Mouse (Mus musculus) liver, embryonic 11.5 days (tissue): Measurements from ENCODE around the gene Cacng1. TPM values are rescaled to one million over a fixed set of nuclear protein-coding genes. Genes with fewer than 3 reads are reported as not detected.

Experiments used
- ATAC-seq: fragments of 200-750 bp; cut with Nextera tagmentation; replicated peaks from 2 replicates; pipeline ENCODE4 v1.8.0; 2017; ENCODE audit warnings: moderate number of reproducible peaks, mild to moderate bottlenecking, moderate TSS enrichment, moderate library complexity; ENCODE audit not compliant: low FRiP score
- DNase-seq: peaks from one replicate; pipeline ENCODE4 v3.0.0-alpha.2; 2017; ENCODE audit warnings: low spot score
- H3K27ac ChIP-seq: fragments of 300-500 bp; sonication (generic); 2 replicates; pipeline ENCODE4 v1.5.1; 2014; ENCODE audit warnings: mild to moderate bottlenecking, low read depth, low read length, control low read depth
- H3K27me3 ChIP-seq: fragments of 300-500 bp; sonication (generic); replicated peaks from 2 replicates; pipeline ENCODE4 v1.6.1; 2014; ENCODE audit warnings: low read length, mixed read lengths; ENCODE audit not compliant: control insufficient read depth, insufficient read depth
- H3K36me3 ChIP-seq: fragments of 300-500 bp; sonication (generic); 2 replicates; pipeline ENCODE4 v1.6.1; 2014; ENCODE audit warnings: mild to moderate bottlenecking, low read length, moderate library complexity, mixed read lengths; ENCODE audit not compliant: control insufficient read depth, insufficient read depth
- H3K4me1 ChIP-seq: fragments of 300-500 bp; sonication (generic); replicated peaks from 2 replicates; pipeline ENCODE4 v1.6.1; 2014; ENCODE audit warnings: low read length, mixed read lengths; ENCODE audit not compliant: control insufficient read depth, insufficient read depth
- H3K4me2 ChIP-seq: fragments of 300-500 bp; sonication (generic); 2 replicates; pipeline ENCODE4 v1.6.1; 2014; ENCODE audit warnings: mild to moderate bottlenecking, control low read depth, moderate library complexity
- H3K4me3 ChIP-seq: fragments of 300-500 bp; sonication (generic); 2 replicates; pipeline ENCODE4 v1.5.1; 2014; ENCODE audit warnings: low read depth, low read length, control low read depth
- H3K9ac ChIP-seq: fragments of 300-500 bp; sonication (generic); 2 replicates; pipeline ENCODE4 v1.6.1; 2014; ENCODE audit warnings: low read depth, low read length, control low read depth
- H3K9me3 ChIP-seq: fragments of 300-500 bp; sonication (generic); 2 replicates; pipeline ENCODE4 v1.6.1; 2016; ENCODE audit warnings: low read length, inconsistent platforms, mixed read lengths; ENCODE audit not compliant: control insufficient read depth
- WGBS: fragments of 180-500 bp; shearing (Covaris S2); extraction: QIAGEN DNeasy Blood & Tissue Kit; methylation state at CpG from one replicate; pipeline ENCODE4 v1.1.7; 2014; 5-methylcytosine and 5-hydroxymethylcytosine counted together
- polyA plus RNA-seq: library from polyadenylated mRNA; unstranded; fragments of >200 nt; fragmentation: Nextera tagmentation; extraction: Ambion mirVana; gene quantifications from 2 replicates; pipeline ENCODE4 v1.2.1, GENCODE M21; 2014

Gene Cacng1
- polyA plus RNA-seq: not detected in 2 replicates

DNA sequence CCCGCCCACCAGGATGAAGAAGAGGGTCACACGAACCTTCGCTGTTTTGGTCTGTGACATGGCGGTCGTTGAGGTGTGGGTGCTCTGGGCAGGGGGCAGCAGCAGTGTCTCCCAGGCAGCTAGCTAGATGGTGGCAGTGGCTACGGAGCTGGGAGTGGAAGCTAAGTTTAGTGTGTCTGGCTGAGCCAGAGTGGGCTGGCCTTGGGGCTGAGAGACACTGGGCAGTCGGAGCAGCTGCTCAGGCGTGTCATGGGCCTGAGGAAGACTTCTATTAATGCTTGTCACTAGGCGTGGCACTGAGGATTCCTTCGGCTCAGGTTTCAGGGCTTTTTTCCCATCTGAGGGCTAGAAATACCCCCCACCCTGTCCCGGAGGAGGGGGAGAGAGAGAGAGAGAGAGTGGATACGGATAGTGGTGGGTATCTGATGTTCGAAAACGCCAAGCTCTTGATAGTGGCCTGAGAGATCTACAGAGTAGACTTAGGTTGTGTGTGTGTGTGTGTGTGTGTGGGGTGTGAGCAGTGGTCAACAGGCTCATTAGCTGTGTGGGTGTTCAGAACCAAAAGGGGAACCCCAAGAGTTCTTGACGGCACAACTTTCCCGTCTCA lies at the start of gene Cacng1:
Gene Cacng1, minus strand, starts transcription at position 191 of the 607 bp plus-strand sequence.
- ATAC-seq (no peak), DNase-seq (no peak)
- Histone ChIP-seq H3K4me3 (no peak within 1 kb of the TSS), H3K36me3 (no peaks in the 10 kb centered on the region), H3K4me1 (no peaks in the 10 kb centered on the region; the same call in 1 of the 2 replicates), H3K27me3 (no peaks in the 10 kb centered on the region), H3K9ac (no peak within 1 kb of the TSS), H3K27ac (no peak within 1 kb of the TSS), H3K4me2 (no peak within 1 kb of the TSS), H3K9me3 (no peaks in the 10 kb centered on the region)
- 74% methylated on average over 16 of the region's 16 CpGs for WGBS

DNA sequence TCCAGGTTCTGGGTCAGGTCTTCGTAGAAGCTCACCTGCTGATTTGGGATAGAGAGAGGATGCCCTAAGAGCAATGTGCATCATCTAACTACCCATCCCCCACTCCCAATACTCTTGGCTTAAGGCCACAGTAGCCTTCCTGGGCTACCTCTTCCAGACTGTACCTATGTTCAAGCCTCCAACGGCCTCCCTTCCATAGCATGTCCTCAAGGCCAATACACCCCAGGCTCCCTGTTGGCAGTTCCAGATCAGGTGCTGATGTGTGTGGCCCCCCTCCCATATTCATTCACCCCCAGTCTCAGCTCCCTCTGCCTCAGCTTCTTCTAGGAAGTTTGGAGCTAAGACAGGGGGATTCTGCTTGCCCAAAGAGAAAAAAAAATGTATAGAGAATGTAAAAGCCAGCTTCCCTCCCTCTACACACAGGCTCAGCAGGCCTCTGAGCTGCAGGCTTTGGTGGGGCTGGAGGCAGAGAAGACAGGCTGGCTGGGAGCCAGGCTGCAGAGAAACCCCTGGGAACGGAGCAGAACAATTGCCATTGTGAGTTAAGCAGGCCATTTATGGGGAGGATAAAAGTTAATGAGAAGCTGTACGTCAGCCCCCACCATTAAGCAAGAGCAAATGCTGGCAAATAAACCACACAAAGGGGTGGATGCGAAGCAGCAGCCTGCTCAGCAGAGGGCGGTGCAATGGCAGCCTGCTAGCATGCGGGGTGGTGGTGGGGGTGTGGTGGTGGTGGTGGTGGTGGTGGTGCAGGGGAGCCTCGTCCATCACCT lies 46.6 kb upstream of the Cacng1 start:
- no peak for DNase-seq
- no peaks in the 10 kb centered on the region for H3K36me3 ChIP-seq
- no peak overlapping the region for H3K4me2 ChIP-seq
- H3K4me1 ChIP-seq: no peaks in the 10 kb centered on the region
- no peak overlapping the region for H3K27ac ChIP-seq
- H3K9ac ChIP-seq: no peak overlapping the region
- no peak for ATAC-seq
- no peak overlapping the region for H3K4me3 ChIP-seq
- 52% methylated on average over 8 of the region's 8 CpGs for WGBS
- H3K27me3 ChIP-seq: no peaks in the 10 kb centered on the region
- no peaks in the 10 kb centered on the region for H3K9me3 ChIP-seq

DNA sequence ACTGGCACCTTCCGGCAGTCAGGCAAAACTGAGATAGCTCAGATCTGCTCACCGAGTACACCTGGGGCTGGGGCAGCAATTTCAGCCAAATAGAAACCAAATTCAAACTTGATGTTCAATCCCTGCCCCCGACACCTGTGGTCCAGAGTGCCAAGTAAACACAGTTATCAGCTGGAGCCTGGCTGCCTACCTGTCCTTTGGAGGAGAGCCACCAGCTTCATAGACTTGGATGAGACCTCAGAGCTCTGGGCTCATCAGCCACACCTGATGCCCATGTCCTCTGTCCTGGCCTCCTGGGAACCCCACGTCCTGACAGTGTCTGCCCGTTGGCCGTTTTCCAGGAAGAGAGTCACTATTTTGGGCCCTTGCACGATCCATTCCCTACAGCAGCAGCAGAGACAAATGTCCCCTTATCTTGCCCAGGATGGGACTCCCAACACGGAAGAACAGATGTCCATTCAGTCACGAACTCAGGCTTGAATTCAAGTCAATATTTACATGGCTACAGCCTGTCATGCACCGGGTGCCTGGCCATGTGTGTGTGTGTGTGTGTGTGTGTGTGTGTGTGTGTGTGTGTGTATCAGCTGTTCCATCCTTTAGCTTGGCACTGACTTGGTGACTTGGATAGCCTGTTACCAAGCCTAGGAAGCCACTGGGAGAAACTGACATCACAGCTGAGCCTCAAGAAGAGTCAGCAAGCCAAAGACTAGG lies 45.6 kb upstream of the Cacng1 start:
- 61% methylated on average over 10 of the region's 10 CpGs for WGBS
- no peak overlapping the region for H3K27ac ChIP-seq

DNA sequence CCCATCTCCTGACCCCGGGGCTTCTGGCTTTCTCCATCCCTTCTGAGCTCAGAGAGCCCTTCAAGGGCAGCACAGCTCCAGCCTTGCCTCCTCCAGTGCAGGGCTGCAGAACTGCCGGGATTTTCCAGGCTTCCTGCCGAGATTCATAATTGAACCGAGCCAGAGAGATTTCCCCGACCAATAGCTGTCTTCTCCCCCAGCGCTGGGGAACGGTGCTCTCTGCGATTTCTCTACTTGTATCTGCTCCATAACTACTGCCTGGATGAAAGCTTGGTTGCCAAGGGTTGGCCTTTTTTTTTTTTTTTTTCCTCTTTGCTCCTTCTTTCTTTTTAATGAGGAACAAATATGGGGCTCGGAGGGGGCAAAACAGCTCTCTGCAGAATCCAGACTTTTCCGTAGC lies 43.7 kb upstream of the Cacng1 start:
- H3K4me3 ChIP-seq: no peak overlapping the region
- no peak for DNase-seq
- WGBS: 66% methylated on average over 10 of the region's 10 CpGs
- H3K27ac ChIP-seq: no peak overlapping the region
- no peaks in the 10 kb centered on the region for H3K4me1 ChIP-seq
- no peaks in the 10 kb centered on the region for H3K27me3 ChIP-seq
- no peaks in the 10 kb centered on the region for H3K36me3 ChIP-seq
- no peak overlapping the region for H3K4me2 ChIP-seq
- no peaks in the 10 kb centered on the region for H3K9me3 ChIP-seq
- H3K9ac ChIP-seq: no peak overlapping the region
- ATAC-seq: no peak

More for the DNA sequence above, 45.6 kb upstream of the Cacng1 start:
- ATAC-seq (no peak), DNase-seq (no peak)
- Histone ChIP-seq H3K4me2 (no peak overlapping the region), H3K4me1 (no peaks in the 10 kb centered on the region), H3K27me3 (no peaks in the 10 kb centered on the region), H3K9ac (no peak overlapping the region), H3K4me3 (no peak overlapping the region), H3K36me3 (no peaks in the 10 kb centered on the region), H3K9me3 (no peaks in the 10 kb centered on the region)

DNA sequence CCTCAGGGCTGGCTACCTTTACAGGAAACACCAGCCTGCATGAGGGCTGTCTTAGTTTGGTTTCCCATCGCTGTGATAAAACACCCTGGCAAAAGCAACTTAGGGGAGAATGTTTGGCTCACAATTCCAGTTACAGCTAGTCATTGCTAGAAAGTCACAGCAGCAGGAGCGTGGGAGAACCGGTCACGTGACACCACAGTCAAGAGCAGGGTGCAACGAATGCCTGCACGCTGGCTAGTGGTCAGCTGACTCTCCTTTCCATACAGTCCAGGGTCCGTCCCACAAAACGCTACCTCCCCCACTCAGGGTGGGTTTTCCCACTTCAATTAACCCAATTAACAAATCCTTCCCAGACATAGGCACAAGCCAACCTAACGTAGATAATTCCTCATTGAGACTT lies 43.2 kb upstream of the Cacng1 start:
- no peak for ATAC-seq
- H3K27me3 ChIP-seq: no peaks in the 10 kb centered on the region
- no peaks in the 10 kb centered on the region for H3K36me3 ChIP-seq
- H3K4me3 ChIP-seq: no peak overlapping the region
- H3K9ac ChIP-seq: no peak overlapping the region
- H3K4me1 ChIP-seq: no peaks in the 10 kb centered on the region
- H3K9me3 ChIP-seq: no peaks in the 10 kb centered on the region
- H3K4me2 ChIP-seq: no peak overlapping the region
- 76% methylated on average over 9 of the region's 9 CpGs for WGBS
- DNase-seq: no peak
- H3K27ac ChIP-seq: no peak overlapping the region

DNA sequence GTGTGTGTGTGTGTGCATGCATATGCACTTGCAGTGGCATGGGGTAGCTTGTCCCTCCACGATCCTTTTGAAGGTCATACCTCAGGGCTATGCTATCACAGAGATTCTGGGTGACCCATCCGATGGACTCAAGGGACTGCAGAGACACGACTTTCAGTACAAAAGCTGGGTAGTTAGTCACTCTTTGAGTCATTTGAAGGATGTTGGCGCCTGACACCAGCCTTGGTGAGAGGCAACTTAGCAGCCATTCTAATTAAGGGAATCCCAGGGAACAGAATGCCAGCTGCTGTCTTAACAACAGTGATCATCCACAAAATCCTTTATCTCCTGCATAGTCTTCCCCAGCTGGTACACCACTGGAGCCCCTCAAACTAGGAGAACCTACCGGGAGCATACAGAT lies 32.8 kb upstream of the Cacng1 start:
- no peak overlapping the region for H3K4me2 ChIP-seq
- H3K27ac ChIP-seq: no peak overlapping the region
- ATAC-seq (no peak), DNase-seq (no peak)
- H3K36me3 ChIP-seq: no peaks in the 10 kb centered on the region
- no peaks in the 10 kb centered on the region for H3K4me1 ChIP-seq
- H3K9me3 ChIP-seq: no peaks in the 10 kb centered on the region
- WGBS: 72% methylated on average over 5 of the region's 5 CpGs
- H3K27me3 ChIP-seq: no peaks in the 10 kb centered on the region
- no peak overlapping the region for H3K9ac ChIP-seq
- no peak overlapping the region for H3K4me3 ChIP-seq

DNA sequence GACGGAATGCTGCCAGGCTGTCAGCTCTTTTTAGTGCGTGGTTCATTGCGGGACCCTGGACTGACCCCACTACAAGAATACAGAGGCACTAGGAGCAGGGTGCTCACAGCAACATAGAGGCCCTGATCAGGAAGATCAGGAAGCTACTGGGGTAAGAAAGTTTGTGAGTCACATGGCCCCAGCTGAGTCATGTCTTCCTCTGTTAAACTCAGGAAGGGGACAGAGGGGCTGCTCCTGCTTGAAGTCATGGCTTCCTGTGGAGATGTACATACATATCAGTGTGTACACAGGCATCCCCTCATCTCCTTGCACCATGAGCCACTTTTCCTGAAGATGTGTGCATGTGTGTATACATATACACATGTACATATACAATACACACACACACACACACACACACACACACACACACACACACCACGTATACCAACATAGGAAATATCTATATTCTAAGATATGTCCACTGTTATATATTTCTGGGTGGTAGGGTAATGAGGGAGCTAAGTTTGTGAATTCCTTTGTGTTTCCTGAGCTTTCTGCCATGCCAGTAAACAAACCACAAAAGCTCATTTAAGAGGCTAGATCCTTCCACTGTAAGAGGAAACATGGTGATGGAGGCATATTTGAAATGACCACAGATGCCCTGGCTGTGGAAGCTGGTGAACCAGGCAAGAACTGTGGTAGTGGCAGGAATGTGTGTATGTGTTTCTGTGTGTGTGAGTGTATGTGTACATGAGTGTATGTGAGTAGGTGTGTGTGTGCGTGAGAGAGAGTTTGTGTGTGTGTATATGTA lies 32.1 kb upstream of the Cacng1 start:
- Histone ChIP-seq H3K4me2 (no peak overlapping the region), H3K27ac (no peak overlapping the region), H3K36me3 (no peaks in the 10 kb centered on the region), H3K27me3 (no peaks in the 10 kb centered on the region), H3K9me3 (no peaks in the 10 kb centered on the region), H3K4me3 (no peak overlapping the region), H3K9ac (no peak overlapping the region), H3K4me1 (no peaks in the 10 kb centered on the region)
- WGBS: 82% methylated on average over 5 of the region's 5 CpGs
- DNase-seq: no peak
- no peak for ATAC-seq

DNA sequence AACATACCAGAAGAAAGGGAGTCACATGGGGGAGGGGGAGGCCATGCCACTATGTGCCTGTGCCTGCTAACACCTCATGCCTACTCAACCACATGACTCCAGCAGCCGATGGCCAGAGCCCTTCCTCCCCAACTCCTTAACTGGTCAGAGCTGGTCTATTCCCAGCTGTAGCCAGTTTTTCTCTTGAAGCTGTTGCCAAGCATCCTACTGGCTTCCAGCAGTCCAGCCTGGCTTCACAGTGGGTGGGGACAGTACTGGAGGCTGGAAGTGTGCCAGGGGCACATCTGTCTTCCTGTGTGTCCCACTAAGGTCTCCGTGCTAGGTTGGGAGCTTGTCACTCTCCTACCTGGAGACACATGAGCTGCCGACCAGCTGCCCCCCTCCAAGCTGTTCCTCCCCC lies 26.8 kb upstream of the Cacng1 start:
- ATAC-seq (no peak), DNase-seq (no peak)
- no peak overlapping the region for H3K4me3 ChIP-seq
- no peak overlapping the region for H3K9ac ChIP-seq
- H3K4me2 ChIP-seq: no peak overlapping the region
- H3K4me1 ChIP-seq: no peaks in the 10 kb centered on the region
- no peak overlapping the region for H3K27ac ChIP-seq
- no peaks in the 10 kb centered on the region for H3K9me3 ChIP-seq
- 67% methylated on average over 3 of the region's 3 CpGs for WGBS
- H3K27me3 ChIP-seq: no peaks in the 10 kb centered on the region; the same call in none of the 2 replicates
- no peaks in the 10 kb centered on the region for H3K36me3 ChIP-seq
